Mouse (Mus musculus) brown adipose tissue, adult 24 weeks (tissue): ENCODE results near the gene Gm867. TPM values are rescaled to one million over a fixed set of nuclear protein-coding genes. Genes with fewer than 3 reads are reported as not detected.
A peak's percentile ranks its signal among the peaks of the same experiment; 100 is the strongest.

Experiments
- H3K27ac ChIP-seq: fragments of 200-500 bp; replicated peaks from 2 replicates; pipeline ENCODE4 v1.5.1; 2012; ENCODE audit warnings: low read depth, mild to moderate bottlenecking, low read length
- H3K4me1 ChIP-seq: fragments of 200-500 bp; 2 replicates; pipeline ENCODE4 v1.6.1; 2012; ENCODE audit warnings: low read length, mixed read lengths; ENCODE audit not compliant: control insufficient read depth, insufficient read depth, insufficient read length
- H3K4me3 ChIP-seq: fragments of 200-500 bp; 2 replicates; pipeline ENCODE4 v1.5.1; 2012; ENCODE audit warnings: low read depth, mild to moderate bottlenecking, low read length, moderate library complexity; ENCODE audit not compliant: insufficient read depth
- polyA plus RNA-seq: library from polyadenylated mRNA; stranded (reverse); fragments of >200 nt; gene quantifications from 2 replicates; pipeline ENCODE4 v1.2.4, GENCODE M21; 2012; ENCODE audit not compliant: missing spikeins, insufficient read depth, insufficient read length

Gene Gm867
- polyA plus RNA-seq, 1 experiment = not detected

DNA sequence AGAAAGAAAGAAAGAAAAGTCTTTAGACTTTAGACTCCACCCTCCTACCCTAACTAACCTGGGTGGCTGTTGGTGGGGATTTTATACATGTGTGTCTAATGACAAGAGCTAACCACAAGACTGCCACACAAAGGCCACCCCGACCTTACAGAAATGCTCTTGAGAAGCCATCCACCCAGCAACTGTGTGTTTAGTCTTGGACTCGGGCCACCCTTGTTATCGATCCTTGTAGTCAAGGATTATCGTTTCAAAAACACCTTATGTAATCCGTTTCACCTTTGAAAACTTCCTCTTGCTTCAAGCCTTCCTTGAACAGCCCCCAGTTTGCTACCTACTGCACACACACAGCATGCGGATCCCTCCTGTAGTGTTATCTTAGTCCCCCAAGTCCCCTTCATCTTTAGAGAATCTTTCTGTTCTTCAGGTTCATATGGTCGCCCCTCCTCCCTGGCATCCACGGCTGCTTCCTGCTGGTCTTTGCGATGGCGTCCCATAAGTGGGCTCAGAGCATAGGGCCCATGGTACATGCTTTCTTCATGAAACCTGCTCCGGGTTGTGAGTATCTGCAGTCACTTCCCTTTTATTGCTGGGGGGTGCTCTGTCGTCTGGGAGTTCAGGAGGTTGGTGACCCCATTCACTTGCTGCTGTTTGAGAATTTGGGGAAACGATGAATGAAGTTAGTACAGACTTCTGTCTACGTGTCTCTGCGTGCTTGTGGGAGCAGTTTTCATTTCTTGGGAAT, 2.4 kb upstream of the Gm867 start, which contains the start of gene Vpreb3:
Gene Vpreb3, plus strand, starts transcription at position 322 of the 742 bp plus-strand sequence.
- H3K4me1 ChIP-seq = peaks cover 5% of the 10 kb centered on the region; the same call in 1 of the 2 replicates
- H3K27ac ChIP-seq = peak within 1 kb of the TSS; percentile 59; the same call in 1 of the 2 replicates

DNA sequence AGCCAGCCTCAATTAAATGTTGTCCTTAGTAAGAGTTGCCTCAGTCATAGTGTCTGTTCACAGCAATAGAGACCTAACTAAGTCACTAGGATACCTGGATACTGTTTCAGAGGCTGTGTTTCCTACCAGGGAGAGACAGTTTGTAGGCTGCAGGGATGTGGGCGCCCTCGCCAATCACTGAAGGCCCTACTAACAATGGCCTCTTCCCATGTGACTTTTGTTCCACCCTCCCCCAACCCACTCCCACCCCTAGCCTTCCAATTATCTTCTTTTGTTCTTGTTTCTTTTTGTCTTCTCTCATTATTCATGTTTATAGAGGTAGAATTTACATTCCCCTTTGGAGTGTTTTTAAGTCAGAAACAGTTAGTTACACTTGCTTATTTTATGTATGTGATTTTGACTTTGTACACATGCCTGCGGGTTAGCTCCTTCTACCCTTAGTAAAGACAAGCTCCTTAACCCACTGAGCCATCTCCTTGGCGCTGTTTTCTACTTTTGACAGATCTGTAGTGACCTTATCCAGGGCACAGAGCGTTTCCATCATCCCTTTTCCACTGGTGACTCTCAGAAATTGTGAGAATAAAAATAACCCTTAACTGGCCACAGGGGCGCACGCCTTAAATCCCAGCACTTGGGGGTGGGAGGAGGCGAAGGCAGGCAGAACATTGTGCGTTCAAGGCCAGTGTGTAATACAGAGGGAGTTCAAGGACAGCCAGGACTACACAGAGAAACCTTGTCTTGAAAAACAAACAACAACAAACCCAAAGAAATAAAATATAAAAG, 761 bp upstream of the Gm867 start:
- Histone ChIP-seq H3K27ac (no peak overlapping the region), H3K4me1 (peaks cover 5% of the 10 kb centered on the region; the same call in 1 of the 2 replicates), H3K4me3 (no peak overlapping the region)

More for the DNA sequence above, 2.4 kb upstream of the Gm867 start, which contains the start of gene Vpreb3:
- no peak within 1 kb of the TSS for H3K4me3 ChIP-seq

DNA sequence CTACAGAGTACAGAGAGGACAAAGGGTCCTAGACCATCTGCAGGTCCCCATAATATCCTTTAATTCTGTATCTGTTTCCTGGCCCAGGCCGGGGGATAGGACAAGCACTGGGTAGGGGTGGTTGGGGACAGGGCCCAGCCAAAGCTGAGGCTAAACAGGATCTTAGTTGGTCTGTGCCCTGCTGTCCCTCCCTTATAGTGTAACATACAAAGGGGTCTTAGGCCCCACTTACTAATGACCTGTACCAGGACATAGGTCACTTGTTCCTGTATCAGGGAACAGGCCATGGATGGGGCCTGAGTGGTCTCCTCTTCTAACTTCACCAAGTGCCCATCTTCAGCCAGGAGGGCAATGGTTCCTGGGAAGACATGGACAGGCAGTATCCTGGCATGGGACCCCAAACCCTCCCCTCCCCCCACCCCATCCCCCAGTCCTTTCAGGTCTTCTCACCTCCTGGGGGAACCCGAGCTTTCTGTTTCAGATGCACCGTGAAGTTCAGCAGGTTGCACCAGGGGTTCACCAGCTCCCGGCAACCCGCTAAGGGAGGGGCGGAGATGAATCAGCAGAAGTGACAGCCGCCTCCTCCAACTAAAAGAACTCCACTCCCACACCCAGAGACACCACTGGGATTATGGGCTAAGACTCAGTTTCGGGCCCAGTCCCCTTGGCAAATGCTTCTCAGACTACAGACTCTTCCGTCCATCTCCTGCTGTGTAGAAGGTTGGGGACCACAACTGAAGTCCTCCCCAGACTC, 814 bp downstream of the Gm867 start:
- Histone ChIP-seq H3K27ac (no peak overlapping the region; the same call in 1 of the 2 replicates), H3K4me3 (no peak overlapping the region), H3K4me1 (peaks cover 8% of the 10 kb centered on the region; the same call in 1 of the 2 replicates)

DNA sequence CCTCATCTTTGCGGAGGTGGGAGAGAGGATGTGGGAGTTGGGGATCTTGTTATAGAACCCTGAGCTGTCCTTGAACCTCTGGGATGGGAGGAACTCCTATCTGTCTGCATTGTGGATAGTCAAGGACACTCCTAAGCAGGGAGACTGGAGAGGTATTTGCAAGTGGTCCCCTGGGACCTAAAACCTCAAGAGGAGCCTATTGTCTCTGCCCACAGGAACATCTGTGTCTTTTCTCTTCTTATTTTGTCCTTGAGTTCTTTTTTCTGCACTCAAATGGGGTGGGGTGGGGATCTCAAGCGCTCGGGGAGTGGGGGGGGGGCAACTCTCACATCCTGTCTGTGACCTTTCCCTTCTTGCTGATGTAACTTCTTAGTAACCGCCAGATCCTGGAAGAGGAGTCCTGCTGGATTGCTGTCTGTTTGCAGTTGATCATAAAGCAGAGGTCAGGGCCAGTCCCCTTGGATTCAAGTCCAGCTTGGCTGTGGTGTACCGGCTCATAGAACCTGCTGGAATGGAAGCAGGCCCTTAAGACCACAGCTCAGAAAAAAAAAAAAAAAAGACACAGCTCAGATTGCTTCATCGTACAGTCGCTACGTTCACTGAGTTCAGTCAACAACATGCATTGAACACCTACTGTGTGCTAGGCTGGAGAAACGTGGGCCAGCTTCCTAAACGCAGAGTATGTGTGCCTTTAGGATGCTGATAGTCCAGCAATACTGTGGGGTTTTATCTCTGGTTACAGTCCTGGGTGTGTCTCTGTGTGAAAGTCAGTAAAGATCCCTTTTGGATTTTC, 2.4 kb downstream of the Gm867 start:
- Histone ChIP-seq H3K27ac (peak overlapping the region; percentile 77), H3K4me3 (peak overlapping the region; percentile 83), H3K4me1 (peaks cover 5% of the 10 kb centered on the region)

DNA sequence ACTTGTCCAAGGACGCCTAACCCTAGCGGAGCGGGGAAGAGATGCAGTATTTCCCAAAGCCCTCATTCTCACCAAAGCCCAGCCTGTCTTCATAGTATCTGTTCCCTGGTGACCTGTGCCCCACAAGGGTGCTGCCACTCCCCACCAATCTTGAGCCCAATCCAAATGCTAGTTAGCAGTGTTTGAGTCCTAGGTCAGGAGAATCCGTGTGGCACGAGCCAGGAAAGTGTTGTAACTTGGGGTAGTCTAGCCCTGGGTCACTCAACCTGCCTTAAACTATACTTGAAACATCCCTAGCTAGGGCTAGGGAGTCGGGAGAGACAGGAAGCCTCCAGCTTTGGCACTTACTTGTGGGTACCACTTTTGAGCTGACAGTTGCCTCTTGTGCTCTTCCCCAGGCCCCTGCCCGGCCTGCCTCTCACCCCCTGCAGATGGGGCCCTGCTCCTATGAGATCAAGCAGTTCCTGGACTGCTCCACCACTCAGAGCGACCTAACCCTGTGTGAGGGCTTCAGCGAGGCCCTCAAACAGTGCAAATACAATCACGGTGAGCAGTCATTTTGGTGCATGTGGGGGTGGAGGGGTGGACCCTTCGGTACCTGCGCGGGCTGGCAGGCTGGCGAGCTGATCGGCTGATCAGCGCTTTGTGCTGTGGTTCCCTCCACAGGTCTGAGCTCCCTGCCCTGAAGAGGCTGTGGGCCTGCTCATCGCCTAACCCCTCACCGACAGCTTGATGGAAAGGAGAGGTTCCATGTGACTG, 3.4 kb downstream of the Gm867 start:
- Histone ChIP-seq H3K4me3 (peak overlapping the region; percentile 83), H3K4me1 (peaks cover 12% of the 10 kb centered on the region), H3K27ac (peak overlapping the region; percentile 70)

DNA sequence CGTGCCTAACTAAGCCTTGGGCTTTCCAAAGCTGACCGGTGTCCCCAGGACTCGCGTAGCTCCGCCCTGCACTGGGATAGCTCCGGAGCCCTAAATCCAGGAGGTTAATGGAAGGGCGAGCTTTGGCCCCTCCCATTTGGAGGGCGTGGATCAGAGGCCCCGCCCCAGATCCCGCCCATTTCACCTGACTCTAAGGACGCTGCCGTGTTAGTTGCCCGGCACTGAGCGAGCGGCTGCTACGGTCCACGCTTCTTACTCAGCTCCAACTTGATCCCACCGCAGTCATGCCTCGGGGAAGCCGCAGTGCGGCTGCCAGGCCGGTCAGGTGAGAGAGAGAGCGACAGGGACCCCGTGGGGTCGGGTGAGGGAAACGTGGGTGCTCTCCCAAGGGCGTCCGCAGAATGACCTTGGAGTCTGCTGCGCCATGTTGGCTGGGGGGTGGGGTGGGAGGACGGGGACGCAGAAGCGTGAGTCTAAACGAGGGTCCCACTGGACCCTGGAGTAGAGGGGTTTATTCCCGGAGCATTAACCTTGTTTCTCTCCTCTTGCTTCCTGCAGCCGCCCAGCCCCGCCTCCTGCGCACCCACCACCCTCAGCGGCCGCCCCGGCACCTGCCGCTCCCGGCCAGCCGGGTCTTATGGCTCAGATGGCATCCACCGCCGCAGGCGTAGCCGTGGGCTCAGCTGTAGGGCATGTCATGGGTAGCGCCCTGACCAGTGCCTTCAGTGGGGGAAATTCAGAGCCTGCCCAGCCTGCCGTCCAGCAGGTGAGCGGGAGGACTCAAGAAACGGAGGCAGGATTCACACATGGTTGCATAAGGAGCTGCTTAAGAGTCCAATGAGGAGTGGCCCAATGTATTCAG, 4.6 kb downstream of the Gm867 start, which contains the start of gene Mmp11:
Gene Mmp11, minus strand, starts transcription at position 817 of the 862 bp plus-strand sequence.
- peaks cover 16% of the 10 kb centered on the region for H3K4me1 ChIP-seq
- H3K4me3 ChIP-seq = peak within 1 kb of the TSS; percentile 83
- peak within 1 kb of the TSS; percentile 92 for H3K27ac ChIP-seq

DNA sequence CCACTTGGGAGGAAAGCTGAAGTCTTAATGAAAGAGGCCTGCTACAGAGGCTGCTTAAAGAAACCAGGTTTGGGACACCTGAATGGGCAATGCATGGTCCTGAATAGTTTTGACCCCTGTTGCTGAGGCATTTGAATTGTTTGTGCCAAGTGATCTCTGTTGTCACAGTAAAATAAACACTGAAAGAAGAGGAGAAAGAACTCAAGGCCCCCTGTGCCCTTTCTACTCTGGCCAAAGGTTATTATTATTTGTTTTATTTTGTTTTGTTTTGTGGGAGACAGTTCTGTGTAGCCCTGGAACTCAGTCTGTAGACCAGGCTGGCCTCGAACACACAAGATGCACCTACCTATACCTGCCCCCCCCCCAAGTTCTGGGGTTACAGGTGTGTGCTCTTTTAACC, 5.5 kb downstream of the Gm867 start:
- no peak overlapping the region for H3K27ac ChIP-seq
- H3K4me1 ChIP-seq = peaks cover 16% of the 10 kb centered on the region
- no peak overlapping the region; the same call in 1 of the 2 replicates for H3K4me3 ChIP-seq

DNA sequence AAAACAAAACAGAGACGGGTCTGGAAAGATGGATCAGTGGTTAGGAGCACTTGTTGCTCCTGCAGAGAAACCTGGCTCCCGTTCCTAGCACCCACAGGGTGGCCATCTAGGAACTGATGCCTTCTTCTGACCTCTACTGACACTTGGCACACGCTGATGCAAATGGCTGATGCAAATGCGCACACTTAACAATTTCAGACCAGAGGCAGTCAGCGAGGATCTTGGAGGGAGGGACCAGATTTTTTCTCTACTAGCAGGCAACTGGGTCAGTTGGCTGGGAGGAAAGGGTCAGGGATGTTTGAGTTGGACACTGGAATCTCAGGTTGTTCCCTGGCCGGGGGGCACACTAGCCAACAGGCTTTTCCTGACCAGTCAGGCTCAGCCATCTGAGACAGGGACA, 7.6 kb downstream of the Gm867 start, which contains the start of gene Chchd10:
Gene Chchd10, plus strand, starts transcription at position 240 of the 400 bp plus-strand sequence.
- Histone ChIP-seq H3K27ac (peak within 1 kb of the TSS; percentile 37; the same call in 1 of the 2 replicates), H3K4me3 (peak within 1 kb of the TSS; percentile 89), H3K4me1 (peaks cover 16% of the 10 kb centered on the region)

DNA sequence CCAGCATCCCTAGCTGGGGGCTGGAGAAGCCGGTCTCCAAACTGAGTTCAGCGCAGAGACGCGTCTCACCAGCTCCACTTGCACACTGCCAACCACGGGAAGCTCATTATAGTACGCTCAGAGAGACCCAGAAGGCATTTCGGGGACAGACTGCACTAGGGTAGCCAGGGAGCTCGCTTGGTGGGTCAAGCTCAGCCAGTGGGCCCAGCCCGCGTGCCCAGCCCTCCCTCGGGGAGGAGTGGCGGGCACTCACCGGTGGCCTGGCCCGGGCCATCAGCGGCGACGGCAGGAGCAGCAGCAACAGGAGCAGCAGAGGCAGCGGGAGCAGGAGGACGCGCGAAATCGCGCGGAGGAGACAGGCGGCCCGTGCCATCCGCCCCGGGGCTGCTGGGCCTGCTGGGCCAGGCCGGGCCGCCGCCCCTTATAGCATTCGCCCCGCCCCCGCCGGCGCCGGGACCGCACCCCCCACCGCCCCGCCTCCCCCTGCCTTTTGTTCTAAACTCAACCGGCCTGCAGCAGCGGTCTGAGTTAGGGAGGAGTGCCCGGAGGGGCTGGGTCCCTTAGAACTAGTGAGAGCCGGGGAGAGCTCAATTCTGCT, 8.3 kb downstream of the Gm867 start:
- Histone ChIP-seq H3K27ac (peak overlapping the region; percentile 37; the same call in 1 of the 2 replicates), H3K4me1 (peaks cover 16% of the 10 kb centered on the region), H3K4me3 (peak overlapping the region; percentile 89)

DNA sequence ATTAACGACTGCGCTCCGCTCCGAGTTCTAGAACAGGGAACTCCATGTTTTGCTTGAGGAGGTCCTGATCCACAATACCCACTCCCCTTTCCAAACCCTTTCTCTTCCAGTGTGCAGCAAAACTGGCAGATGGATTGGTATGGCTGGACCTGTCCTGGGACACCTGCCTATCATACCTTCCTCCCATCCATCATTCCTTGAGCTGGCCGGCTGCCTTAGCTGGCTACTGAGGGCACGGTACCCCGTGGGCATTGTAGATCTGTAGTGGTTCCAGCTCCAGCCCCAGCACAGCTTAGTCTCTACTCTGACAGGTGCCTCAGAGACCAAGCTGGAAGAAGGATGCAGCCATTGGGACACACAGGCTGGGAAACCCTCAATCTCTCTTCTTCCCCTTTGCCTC, 9.2 kb downstream of the Gm867 start:
- Histone ChIP-seq H3K27ac (no peak overlapping the region), H3K4me3 (peak overlapping the region; percentile 89), H3K4me1 (peaks cover 16% of the 10 kb centered on the region)

DNA sequence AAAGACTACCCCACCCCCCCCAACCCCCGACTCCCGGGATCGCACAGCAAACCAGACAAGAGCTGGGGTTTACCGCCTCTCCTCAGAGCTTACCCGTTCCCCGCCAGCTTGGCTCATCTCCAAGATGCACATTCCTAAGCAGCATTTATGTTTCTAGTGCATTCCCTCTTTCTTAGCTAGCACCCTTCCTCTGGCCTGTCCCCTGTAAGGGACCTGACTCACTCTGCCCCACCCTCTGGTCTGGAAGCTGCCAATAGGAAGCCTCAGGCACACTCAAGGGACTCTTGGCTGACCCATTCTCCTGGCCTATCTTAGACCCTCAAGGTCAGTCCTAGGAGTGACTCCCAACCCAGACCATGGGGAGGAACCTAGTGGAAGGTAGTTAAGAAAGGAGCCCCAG, 10.2 kb downstream of the Gm867 start:
- Histone ChIP-seq H3K4me3 (0 out of 2 replicates have a peak overlapping the region, but pooled peaks have one; percentile 12), H3K27ac (no peak overlapping the region), H3K4me1 (peaks cover 15% of the 10 kb centered on the region)

DNA sequence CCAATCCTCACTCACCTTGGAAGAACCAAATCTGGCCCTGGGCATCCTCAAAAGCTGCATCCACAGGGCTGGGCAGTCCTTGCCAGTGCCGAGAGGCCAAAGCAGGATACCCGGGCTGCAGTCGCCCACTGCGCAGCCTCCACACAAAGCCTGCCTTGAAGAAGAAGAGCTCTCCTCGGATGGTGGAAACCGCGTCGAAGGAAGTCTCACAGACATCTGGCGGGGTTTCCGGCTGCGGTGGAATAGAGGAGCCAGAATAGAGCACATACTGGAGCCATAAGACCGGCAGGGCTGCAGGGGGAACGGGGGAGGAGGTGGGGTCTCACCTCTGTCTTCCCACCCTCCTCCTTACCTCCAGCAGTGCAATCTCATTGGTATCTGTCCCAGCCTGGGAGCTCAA, 14.1 kb downstream of the Gm867 start:
- 0 out of 2 replicates have a peak, but pooled peaks cover 4% of the 10 kb centered on the region for H3K4me1 ChIP-seq
- no peak overlapping the region for H3K27ac ChIP-seq
- H3K4me3 ChIP-seq = no peak overlapping the region
